Mouse (Mus musculus) stomach, postnatal 0 days (tissue): ENCODE data around the gene Gli3. TPM values are rescaled to one million over a fixed set of nuclear protein-coding genes. Genes with fewer than 3 reads are reported as not detected.

Experiments
- ATAC-seq: fragments of 200-750 bp; cut with Nextera tagmentation; 2 replicates; pipeline ENCODE4 v1.8.0; 2017; ENCODE audit not compliant: low FRiP score, low TSS enrichment
- DNase-seq: peaks from one replicate; pipeline ENCODE4 v3.0.0-alpha.2; 2016; ENCODE audit warnings: low spot score
- H3K27ac ChIP-seq: fragments of 300-500 bp; sonication (generic); replicated peaks from 2 replicates; pipeline ENCODE4 v1.5.1; 2014; ENCODE audit warnings: mild to moderate bottlenecking, control low read depth
- H3K27me3 ChIP-seq: fragments of 300-500 bp; sonication (generic); 2 replicates; pipeline ENCODE4 v1.6.1; 2014; ENCODE audit warnings: low read length; ENCODE audit not compliant: control insufficient read depth, insufficient read depth
- H3K36me3 ChIP-seq: fragments of 300-500 bp; sonication (generic); 2 replicates; pipeline ENCODE4 v1.6.1; 2014; ENCODE audit warnings: low read length, mixed read lengths; ENCODE audit not compliant: control insufficient read depth, insufficient read depth
- H3K4me1 ChIP-seq: fragments of 300-500 bp; sonication (generic); replicated peaks from 2 replicates; pipeline ENCODE4 v1.6.1; 2014; ENCODE audit warnings: antibody characterized with exemption; ENCODE audit not compliant: control insufficient read depth, insufficient read depth
- H3K4me2 ChIP-seq: fragments of 300-500 bp; sonication (generic); replicated peaks from 2 replicates; pipeline ENCODE4 v1.6.1; 2014; ENCODE audit warnings: low read depth, mild to moderate bottlenecking, control low read depth, moderate library complexity
- H3K4me3 ChIP-seq: fragments of 300-500 bp; sonication (generic); 2 replicates; pipeline ENCODE4 v1.5.1; 2014; ENCODE audit warnings: low read depth, low read length, control low read depth
- H3K9ac ChIP-seq: fragments of 300-500 bp; sonication (generic); 2 replicates; pipeline ENCODE4 v1.6.1; 2014; ENCODE audit warnings: mild to moderate bottlenecking, low read length, control low read depth, mixed read lengths
- H3K9me3 ChIP-seq: fragments of 300-500 bp; sonication (generic); 2 replicates; pipeline ENCODE4 v1.6.1; 2016; ENCODE audit warnings: low read length; ENCODE audit not compliant: control insufficient read depth
- CTCF ChIP-seq: IDR thresholded peaks from 2 replicates; pipeline ENCODE4 v1.5.1; 2016; ENCODE audit warnings: antibody characterized with exemption, low read depth, mild to moderate bottlenecking, moderate library complexity
- EP300 ChIP-seq: optimal IDR thresholded peaks from 2 replicates; pipeline ENCODE3; 2016; ENCODE audit warnings: antibody characterized with exemption
- WGBS: fragments of 180-500 bp; shearing (Covaris S2); extraction: QIAGEN DNeasy Blood & Tissue Kit; methylation state at CpG from one replicate; pipeline ENCODE4 v1.1.7; 2014; 5-methylcytosine and 5-hydroxymethylcytosine counted together
- polyA plus RNA-seq: library from polyadenylated mRNA; unstranded; fragments of >200 nt; fragmentation: Nextera tagmentation; extraction: Ambion mirVana; gene quantifications from 2 replicates; pipeline ENCODE4 v1.2.1, GENCODE M21; 2015

Gene Gli3
- polyA plus RNA-seq, 1 experiment from 2014 or later = 4.9 TPM

DNA sequence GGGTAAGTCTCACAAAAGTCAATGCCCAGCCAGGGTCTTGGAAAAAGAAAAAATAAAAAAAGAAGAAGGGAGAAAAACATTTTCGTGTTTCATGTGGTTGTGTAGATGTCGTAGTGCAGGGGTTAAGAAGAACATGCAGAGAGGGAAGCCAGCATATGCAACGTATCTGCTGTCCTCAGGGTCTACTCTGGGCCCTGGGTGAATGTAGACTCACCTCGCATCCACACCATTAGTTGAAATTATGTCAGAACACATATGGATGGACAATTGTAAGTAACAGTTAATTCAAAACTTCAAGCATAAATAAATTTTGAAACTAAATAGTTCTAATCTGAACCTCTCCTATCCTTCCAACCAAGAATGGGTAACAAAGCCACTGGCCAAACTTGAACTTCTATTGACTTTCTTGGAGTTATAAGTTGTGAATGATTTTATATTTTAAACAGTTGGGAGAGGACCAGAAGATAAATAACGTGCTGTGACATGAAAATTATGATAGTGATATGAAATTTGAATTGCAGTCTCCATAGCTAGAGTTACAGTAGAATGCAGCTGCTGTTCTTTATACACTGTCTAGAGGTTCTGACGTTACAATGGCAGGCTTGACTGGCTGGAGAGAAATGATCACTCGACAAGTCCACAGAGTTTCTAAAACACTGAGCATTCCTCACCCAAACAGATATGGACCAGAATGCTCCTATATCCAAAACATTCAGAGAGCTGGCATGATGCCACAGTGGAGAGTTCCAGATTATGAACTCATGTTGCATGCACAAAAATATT, 16.1 kb upstream of the Gli3 start:
- Histone ChIP-seq H3K36me3 (no peaks in the 10 kb centered on the region), H3K4me1 (no peaks in the 10 kb centered on the region), H3K27ac (no peak overlapping the region), H3K9me3 (no peaks in the 10 kb centered on the region), H3K4me2 (no peak overlapping the region), H3K9ac (no peak overlapping the region), H3K27me3 (no peaks in the 10 kb centered on the region), H3K4me3 (no peak overlapping the region)
- DNase-seq (no peak), ATAC-seq (no peak)
- TF ChIP-seq EP300 (no peak), CTCF (no peak)
- WGBS = 58% methylated on average over 7 of the region's 7 CpGs

DNA sequence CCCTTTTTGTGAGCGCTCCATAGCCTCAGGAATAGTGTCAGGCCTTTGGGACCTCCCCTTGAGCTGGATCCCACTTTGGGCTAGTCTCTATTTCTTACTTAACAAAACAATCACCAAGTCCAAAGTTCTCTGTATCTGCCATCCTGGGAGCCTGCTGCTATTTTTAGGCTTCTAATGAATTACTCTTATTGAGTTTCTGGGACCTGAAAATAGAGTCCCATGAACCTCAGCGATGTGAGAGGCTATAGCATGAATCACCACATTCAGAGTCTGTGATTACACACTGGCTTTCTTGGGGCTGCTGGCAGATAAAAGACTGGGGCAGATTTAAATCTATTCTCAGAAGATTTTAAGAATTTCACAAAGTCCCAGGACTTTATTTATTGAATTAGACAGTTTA, 12.1 kb upstream of the Gli3 start:
- Histone ChIP-seq H3K27ac (no peak overlapping the region), H3K4me3 (no peak overlapping the region), H3K4me2 (no peak overlapping the region), H3K9ac (no peak overlapping the region), H3K36me3 (no peaks in the 10 kb centered on the region), H3K4me1 (no peaks in the 10 kb centered on the region), H3K9me3 (no peaks in the 10 kb centered on the region), H3K27me3 (no peaks in the 10 kb centered on the region)
- 46% methylated on average over 2 of the region's 2 CpGs for WGBS
- DNase-seq (no peak), ATAC-seq (no peak)
- no peak for TF ChIP-seq EP300
- no peak for TF ChIP-seq CTCF

DNA sequence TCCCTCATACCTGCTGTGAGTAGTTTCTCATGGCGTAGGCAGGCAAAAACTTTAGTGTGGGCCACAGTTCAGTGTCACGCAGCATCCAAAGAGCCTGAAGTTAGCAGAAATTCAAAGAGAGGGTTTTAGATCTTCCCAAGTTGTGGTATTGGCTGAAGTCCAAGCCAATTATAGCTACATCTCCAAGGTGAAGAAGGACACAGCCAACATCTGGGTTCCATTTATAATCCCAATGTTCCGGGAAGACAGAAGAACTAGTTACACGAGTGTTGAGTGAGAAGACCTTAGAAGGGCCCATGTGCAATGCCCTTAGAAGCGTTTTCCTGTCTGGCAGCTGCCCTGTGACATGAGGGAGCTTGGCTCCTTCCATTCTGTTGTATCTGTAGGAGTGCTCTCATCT, 5.2 kb upstream of the Gli3 start:
- no peak overlapping the region for H3K4me2 ChIP-seq
- TF ChIP-seq CTCF (no peak), EP300 (no peak)
- ATAC-seq (no peak), DNase-seq (no peak)
- no peak overlapping the region for H3K27ac ChIP-seq
- no peaks in the 10 kb centered on the region for H3K36me3 ChIP-seq
- no peaks in the 10 kb centered on the region for H3K27me3 ChIP-seq
- WGBS = 57% methylated on average over 5 of the region's 5 CpGs
- no peaks in the 10 kb centered on the region for H3K4me1 ChIP-seq
- H3K9me3 ChIP-seq = no peaks in the 10 kb centered on the region
- H3K4me3 ChIP-seq = no peak overlapping the region
- no peak overlapping the region for H3K9ac ChIP-seq

DNA sequence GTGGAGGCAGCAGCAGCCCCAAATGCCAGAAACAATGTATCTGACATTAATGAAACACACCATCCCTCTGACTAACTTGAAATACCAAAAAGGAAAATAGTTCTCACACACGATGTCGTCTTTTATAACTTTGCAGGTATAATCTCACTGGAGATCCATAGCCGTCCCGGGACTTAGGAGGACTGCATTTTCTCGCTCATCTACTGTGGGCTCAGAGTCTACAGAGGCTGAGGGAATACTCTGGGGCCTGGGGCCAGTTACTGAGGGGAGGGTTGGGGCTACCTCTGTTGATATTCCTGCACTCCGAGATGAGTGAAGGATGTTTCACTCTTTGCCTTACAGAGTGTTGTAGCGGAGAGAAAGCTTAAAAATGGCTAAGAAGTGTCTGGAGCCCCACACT, 1.1 kb upstream of the Gli3 start:
- no peak for TF ChIP-seq EP300
- no peak for TF ChIP-seq CTCF
- H3K4me3 ChIP-seq = peak overlapping the region; percentile 84

DNA sequence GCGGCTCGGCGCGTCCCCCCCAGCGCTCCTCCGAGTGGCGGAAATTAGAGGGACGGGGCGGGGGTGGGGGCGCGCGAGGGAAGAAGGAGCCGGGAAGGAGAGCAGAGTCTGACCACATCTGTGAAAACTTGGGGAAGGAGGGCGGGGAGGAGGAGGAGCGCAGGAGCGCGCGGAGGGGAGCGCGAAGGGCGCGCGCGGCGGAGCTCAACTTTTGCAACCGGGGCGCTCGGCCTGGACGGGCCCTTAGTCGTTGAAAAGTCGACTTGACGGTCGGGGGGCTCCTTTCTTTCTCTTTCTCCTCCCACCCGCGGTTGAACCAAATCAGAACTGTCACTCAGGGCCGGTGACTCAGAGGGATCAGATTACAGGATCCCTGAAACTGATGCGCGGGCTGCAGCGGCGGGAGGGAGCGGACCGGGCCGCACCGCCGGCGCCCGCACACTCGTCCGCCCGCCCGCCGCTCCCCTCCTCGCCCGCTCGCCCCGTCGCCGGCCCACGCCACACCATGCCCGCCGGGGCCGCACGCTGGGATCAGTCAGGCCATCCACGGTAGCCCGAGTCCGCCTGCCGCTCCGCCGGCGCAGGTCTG, 551 bp downstream of the Gli3 start:
- TF ChIP-seq EP300 (no peak), CTCF (no peak)
- H3K9me3 ChIP-seq = no peaks in the 10 kb centered on the region
- DNase-seq (peak; percentile 57), ATAC-seq (peak; percentile 81)
- peak overlapping the region; percentile 82 for H3K4me2 ChIP-seq
- WGBS = 1% methylated on average over 45 of the region's 70 CpGs
- 0 out of 2 replicates have a peak, but pooled peaks cover 2% of the 10 kb centered on the region for H3K4me1 ChIP-seq
- peak overlapping the region; percentile 84 for H3K4me3 ChIP-seq
- H3K9ac ChIP-seq = peak overlapping the region; percentile 85
- no peaks in the 10 kb centered on the region for H3K27me3 ChIP-seq
- no peaks in the 10 kb centered on the region for H3K36me3 ChIP-seq
- peak overlapping the region; percentile 96 for H3K27ac ChIP-seq

More for the DNA sequence above, 1.1 kb upstream of the Gli3 start:
- no peak for ATAC-seq
- Histone ChIP-seq H3K4me1 (no peaks in the 10 kb centered on the region), H3K9me3 (no peaks in the 10 kb centered on the region), H3K36me3 (no peaks in the 10 kb centered on the region), H3K4me2 (peak overlapping the region; percentile 82), H3K27ac (peak overlapping the region; percentile 96), H3K9ac (peak overlapping the region; percentile 47; the same call in 1 of the 2 replicates), H3K27me3 (no peaks in the 10 kb centered on the region)
- DNase-seq = no peak
- 16% methylated on average over 7 of the region's 7 CpGs for WGBS

DNA sequence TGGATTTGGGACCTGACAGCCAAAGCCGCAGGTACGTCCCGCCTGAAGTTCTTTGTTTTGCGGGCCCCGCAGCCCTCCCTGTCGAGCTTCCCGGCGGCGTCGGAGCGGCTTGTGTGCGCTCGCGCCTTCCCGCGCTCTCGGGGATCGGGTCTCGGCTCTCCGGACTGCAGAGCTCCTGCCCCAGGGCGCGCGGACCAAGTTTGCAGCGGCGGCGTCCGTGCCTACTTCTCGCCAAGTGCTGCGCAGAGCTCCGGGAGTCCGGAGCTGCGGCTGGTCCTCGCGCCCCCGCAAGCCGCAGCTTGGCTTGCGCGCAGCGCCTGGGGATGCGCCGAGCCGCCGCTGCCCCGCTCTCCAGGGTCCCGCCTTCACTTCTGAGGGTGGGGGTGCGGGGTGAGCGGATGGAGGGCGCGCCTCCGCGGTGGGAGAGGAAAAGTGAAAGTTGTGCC, 1.1 kb downstream of the Gli3 start:
- ATAC-seq (peak; percentile 42; the same call in 1 of the 2 replicates), DNase-seq (peak; percentile 43)
- H3K27ac ChIP-seq = peak overlapping the region; percentile 96
- no peaks in the 10 kb centered on the region for H3K9me3 ChIP-seq
- H3K27me3 ChIP-seq = no peaks in the 10 kb centered on the region
- H3K4me3 ChIP-seq = peak overlapping the region; percentile 84
- no peaks in the 10 kb centered on the region for H3K36me3 ChIP-seq
- TF ChIP-seq EP300 (no peak), CTCF (no peak)
- H3K4me1 ChIP-seq = 0 out of 2 replicates have a peak, but pooled peaks cover 2% of the 10 kb centered on the region
- under 1% methylated on average over 51 of the region's 51 CpGs for WGBS
- H3K4me2 ChIP-seq = peak overlapping the region; percentile 82
- H3K9ac ChIP-seq = peak overlapping the region; percentile 85
